Mouse (Mus musculus) adipocyte (in vitro differentiated cells): ENCODE measurements around the gene Ptpn11.
A peak's percentile ranks its signal among the peaks of the same experiment; 100 is the strongest.
"Not testable (repeated sequence)": the region's sequence is repeated elsewhere in the genome, so short reads cannot be mapped to it uniquely, and the experiment has no call there.

ENCODE experiments used
- DNase-seq: peaks from one replicate; pipeline ENCODE4 v3.0.0-alpha.2; 2016; ENCODE audit warnings: low spot score

Gene Ptpn11

DNA sequence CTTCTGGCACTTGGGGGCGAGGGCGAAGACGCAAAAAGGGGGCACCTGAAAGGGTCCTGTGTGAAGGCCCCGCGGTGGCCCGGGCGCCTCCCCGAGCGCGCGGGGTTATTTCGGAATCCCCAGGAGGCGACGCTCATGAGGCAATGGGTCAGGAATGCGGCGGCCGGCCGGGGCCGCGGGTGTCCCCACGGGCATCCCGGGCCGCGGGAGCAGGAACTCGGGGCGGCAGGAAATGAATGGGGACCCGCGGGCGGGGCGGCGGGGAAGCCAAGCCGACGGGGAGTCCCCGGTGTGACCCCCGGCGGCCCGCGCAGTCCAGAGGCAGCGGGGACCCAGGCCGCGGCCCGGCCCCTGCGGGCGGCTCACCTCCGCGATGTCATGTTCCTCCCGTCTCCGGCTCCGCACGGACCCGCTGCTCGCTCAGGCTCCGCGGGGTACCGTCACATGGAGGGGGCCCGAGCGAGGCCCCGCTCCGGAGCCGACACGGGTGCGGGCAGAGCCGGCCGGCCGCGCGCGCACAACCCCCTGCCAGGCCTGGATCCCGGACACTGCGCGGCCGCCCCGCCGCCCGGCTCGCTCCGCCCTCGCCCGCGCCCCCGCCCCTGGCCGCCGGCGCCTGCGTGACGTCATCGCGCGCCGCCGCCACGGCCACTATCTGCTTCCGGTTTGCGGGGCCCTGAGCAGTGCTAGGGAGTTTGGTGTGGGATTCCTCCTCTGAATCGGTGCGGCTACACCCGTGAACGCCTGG is at the start of gene Ptpn11:
Gene Ptpn11, minus strand, starts transcription at position 562 of the 748 bp plus-strand sequence.
- DNase-seq, result peak; percentile 88

DNA sequence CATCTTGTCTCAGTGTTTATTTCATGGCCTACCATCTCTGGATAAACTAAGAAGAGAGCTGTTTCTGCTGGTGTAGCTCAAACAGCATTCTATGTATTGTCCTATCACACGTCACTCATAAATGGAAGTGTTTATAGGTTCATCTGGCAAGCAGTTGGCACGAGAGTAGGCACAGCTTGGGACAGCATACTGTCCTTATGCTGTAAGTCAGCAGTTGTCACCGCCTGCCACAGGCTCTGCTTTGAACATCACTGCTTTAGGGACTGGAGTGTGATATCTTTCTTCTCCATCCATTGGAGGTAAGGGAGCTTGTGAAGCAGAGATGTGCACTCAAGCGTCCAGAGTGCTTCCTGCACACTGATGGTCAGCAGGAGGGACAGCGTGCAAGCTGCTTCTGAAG is 48.6 kb upstream of the Ptpn11 start:
- no peak for DNase-seq

- DNase-seq, result no peak
Measured at GRCm38 (mm10) chr5:121238208-121238607, 47.0 kb upstream of the Ptpn11 start.

DNA sequence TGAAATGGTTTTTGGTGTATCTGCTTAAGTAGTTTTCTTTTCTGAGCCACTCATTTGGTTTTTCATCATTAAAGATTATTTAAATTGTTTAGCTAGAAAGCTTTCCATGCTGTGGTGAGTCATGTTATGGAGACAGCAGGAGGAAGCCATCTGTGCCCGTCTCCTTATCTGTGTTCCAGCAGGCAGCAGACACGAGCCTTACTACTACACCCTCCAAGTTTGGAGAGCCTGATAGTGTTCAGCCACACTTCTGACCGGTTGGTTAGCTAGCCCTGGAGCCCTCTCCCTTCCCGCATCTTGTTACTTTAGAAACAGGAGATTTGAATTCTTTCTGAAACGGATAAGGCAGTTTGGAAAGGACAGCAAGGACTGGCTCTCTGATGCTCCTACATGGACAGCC is 45.0 kb upstream of the Ptpn11 start:
- no peak for DNase-seq

GRCm38 (mm10) chr5:121233726-121234125 is 42.5 kb upstream of the Ptpn11 start:
- no peak for DNase-seq

GRCm38 (mm10) chr5:121232789-121233188 is 41.6 kb upstream of the Ptpn11 start:
- DNase-seq, result no peak

- no peak for DNase-seq
Measured at GRCm38 (mm10) chr5:121230811-121231210, 39.6 kb upstream of the Ptpn11 start.

DNA sequence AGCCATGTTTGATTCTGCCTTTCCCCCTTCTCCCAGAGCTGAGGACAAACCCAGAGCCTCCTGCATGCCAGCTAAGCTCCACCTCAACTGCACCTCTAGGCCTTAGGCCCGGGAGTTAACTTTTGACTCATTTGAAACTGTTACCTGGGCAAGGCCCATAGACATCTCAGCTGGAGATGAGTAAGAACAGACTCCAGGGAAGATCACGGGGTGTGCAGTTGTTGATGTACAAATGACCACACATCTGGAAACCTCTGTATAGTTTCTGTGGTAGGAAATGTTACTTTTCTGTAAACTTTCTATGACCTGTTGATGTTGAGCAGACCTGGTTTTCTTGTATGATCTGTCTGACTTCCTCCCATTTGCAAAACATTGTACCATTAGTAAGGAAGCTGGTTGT is 38.0 kb upstream of the Ptpn11 start:
- no peak for DNase-seq

DNA sequence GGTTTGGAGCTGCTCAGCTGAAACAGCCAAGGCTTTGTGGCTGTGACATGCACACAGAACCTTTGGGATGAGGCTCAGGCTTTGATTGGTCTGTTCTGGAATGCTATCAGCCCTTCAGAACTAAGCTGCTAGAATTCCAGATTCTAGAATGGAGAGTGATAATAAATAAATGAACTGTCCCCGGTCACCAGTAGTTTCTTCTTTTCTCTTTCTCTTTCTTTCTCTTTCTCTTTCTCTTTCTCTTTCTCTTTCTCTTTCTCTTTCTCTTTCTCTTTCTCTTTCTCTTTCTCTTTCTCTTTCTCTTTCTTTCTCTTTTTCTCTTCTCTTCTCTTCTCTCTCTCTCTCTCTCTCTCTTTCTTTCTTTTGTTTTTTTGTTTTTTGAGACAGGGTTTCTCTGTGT is 36.1 kb upstream of the Ptpn11 start:
- not testable (repeated sequence) for DNase-seq

DNA sequence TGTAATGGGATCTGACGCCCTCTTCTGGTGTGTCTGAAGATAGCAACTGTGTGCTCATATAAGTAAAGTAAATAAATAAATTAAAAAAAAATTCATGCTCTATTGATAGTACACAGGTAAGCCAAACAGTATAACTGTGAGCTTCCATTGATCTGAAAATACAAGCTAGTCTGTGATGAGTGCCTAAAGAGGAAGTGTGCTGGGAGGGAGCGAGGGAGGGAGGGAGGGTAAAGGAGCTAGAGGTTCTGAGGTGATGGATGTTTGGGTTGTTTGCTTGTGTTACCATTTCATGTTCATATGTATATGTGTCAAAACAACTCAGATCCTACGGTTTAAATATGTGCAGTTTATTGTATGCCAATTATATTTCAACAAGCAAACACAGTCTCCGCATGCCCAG is 35.6 kb upstream of the Ptpn11 start:
- no peak for DNase-seq

- DNase-seq, result no peak
Measured at GRCm38 (mm10) chr5:121226406-121226805, 35.2 kb upstream of the Ptpn11 start.

DNA sequence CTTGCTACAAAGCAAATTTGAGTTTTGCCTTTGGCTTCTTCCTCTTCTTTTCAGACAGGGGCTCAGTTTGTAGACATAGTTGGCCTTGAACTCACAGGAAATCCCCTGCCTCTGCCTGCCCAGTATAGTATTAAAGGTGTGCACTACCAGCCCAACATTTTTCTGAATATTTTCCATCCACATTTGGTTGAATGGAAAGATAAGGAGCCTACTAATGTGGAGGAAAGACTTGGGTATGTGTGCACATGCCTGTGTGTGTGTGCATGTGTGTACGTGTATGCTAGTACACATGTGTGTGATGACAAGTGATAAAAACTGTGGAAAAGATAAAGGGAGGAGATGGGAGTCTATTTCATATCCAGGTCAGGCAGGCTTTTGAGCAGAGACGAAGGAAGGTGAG is 34.7 kb upstream of the Ptpn11 start:
- no peak for DNase-seq

DNA sequence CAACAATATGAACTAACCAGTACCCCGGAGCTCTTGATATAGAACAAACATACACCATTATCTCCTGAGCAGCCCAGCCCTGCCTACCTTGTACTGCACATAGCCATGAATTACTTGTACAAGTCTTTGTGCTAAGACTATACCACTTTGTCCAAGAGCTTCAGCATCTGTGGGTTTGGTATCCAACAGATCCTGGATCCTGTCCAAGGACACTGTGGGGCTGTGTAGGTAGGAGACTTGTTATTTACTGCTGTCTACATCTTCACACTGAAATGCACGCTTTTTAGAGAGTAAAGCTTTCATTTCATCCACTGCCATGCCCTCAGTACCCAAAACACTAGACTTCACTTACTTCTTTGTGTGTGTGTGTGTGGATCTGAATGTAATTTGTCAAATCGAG is 33.7 kb upstream of the Ptpn11 start:
- no peak for DNase-seq

- DNase-seq, result not testable (repeated sequence)
Measured at GRCm38 (mm10) chr5:121224020-121224419, 32.8 kb upstream of the Ptpn11 start.

GRCm38 (mm10) chr5:121221328-121221850 is 30.2 kb upstream of the Ptpn11 start:
- DNase-seq, result no peak

GRCm38 (mm10) chr5:121220732-121221301 is 29.6 kb upstream of the Ptpn11 start:
- DNase-seq, result peak; percentile 37

- peak; percentile 97 for DNase-seq
Measured at GRCm38 (mm10) chr5:121219980-121220731, 29.0 kb upstream of the Ptpn11 start, which contains the start of gene Hectd4. Gene Hectd4 (plus strand): TSS chr5:121220219.

- no peak for DNase-seq
Measured at GRCm38 (mm10) chr5:121219190-121219589, 28.0 kb upstream of the Ptpn11 start.

- DNase-seq, result no peak
Measured at GRCm38 (mm10) chr5:121217313-121217634, 26.1 kb upstream of the Ptpn11 start.

DNA sequence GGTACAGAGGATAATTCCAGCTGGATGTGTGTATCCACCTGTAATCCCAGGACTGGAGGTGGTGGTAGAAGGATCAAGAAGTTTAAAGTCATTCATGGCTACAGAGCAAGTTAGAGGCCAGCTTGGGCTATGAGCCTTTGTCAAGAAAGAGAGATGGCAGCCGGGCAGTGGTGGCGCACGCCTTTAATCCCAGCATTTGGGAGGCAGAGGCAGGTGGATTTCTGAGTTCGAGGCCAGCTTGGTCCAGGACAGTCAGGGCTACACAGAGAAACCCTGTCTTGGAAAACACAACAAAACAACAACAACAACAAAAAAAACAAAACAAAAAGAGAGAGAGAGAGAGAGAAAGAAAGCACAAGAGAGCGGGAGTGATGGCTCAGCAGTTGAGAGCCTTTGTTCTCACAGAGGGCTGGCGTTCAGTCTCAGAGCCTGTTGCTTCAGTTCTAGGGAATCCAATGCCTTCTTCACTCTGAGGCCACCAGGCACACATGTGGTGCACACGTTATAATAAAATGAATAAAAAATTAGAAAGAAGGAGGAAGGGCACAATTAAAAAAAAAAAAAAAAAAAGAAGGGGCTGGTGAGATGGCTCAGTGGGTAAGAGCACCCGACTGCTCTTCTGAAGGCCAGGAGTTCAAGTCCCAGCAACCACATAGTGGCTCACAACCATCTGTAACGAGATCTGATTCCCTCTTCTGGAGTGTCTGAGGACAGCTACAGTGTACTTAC is 25.6 kb upstream of the Ptpn11 start:
- not testable (repeated sequence) for DNase-seq

DNA sequence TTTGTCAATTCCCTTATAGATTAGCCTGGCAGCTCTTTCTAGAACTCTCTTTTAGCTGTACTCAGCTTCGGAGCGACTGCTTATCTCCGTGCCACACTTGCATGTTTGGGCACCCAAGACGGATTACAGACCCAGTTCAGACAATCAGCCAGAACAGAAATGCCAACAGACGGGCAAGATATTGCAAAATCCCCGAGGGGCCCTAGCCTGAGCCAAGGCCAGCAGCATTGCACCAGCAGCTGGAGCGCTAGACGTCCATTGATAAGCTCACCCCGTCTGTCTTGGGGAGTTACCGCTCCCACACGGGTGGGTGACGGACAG is 24.9 kb upstream of the Ptpn11 start:
- DNase-seq, result peak; percentile 88

GRCm38 (mm10) chr5:121215380-121216125 is 24.4 kb upstream of the Ptpn11 start:
- peak; percentile 83 for DNase-seq
